Mouse (Mus musculus): ENCODE data around the gene Mapk1. TPM values are rescaled to one million over a fixed set of nuclear protein-coding genes. Genes with fewer than 3 reads are reported as not detected.
A peak's percentile ranks its signal among the peaks of the same experiment; 100 is the strongest.

Mapk1 gene
- total and polyA plus RNA-seq, 2 experiments = 50.1 to 81.4 TPM

DNA sequence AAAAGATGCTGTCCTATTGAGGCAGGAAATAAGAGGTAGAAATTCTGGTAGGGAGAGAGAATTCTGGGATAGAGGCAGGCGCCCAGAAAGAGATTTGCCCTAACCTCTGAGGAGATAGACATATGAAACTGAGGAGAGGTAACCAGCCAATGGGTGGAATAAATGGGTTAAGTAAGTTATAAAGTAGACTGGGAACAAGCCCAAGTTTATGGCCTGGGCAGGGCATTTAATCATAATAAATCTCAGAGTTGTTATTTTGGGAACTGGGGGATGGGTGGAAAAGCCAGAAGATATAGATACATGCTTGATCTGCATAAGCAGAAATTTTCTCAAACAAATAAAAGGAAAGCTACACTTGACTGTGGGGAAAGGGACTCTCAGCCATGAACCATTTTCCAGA lies 79.2 kb downstream of the Mapk1 start:
- Histone ChIP-seq H3K4me3 (ENCODE audit: insufficient read depth, low read depth, low read length) (no peak overlapping the region), H3K79me2 (ENCODE audit: control insufficient read depth, insufficient read depth, low read length) (no peaks in the 10 kb centered on the region), H3K36me3 (ENCODE audit: control insufficient read depth, insufficient read depth, low read length) (no peaks in the 10 kb centered on the region), H3K4me1 (ENCODE audit: control insufficient read depth, insufficient read depth, low read length) (no peaks in the 10 kb centered on the region), H3K27ac (replicated peaks; ENCODE audit: insufficient read depth, low read depth, low read length) (no peak overlapping the region), H3K27me3 (ENCODE audit: control insufficient read depth, insufficient read depth, low read length) (no peaks in the 10 kb centered on the region), H3K9ac (ENCODE audit: low read depth, low read length) (no peak overlapping the region)
- TF ChIP-seq POLR2A (IDR thresholded peaks at IDR 0.05; ENCODE audit: extremely low read depth, insufficient read depth, low read length) = no peak
- no peak for TF ChIP-seq CTCF (IDR thresholded peaks at IDR 0.05; ENCODE audit: low read depth, low read length)
- no peak for DNase-seq (ENCODE audit: extremely low read depth, low read depth, low spot score)
- 76% methylated on average over 1 of the region's 1 CpGs for WGBS

DNA sequence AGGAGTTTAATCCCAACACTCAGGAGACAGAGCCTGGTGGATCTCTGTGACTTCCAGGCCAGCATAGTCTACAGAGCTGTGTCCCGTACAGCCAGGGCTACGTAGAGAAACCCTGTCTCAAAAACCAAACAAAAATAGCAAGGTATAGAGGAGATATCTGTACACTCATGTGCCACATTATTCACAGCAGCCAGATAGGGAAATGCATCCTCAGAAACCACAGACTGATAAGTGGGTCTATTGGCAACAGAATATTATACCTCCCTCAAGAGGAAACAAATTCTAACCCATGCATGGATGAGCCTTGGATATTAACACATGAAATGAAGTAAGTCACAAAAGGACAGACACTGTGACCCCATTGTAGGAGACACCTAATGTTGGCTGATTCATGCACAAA lies 84.4 kb downstream of the Mapk1 start:
- no peak overlapping the region for H3K4me3 ChIP-seq (ENCODE audit: insufficient read depth, low read depth, low read length)
- H3K9ac ChIP-seq (ENCODE audit: low read depth, low read length) = no peak overlapping the region
- H3K79me2 ChIP-seq (ENCODE audit: control insufficient read depth, insufficient read depth, low read length) = no peaks in the 10 kb centered on the region
- H3K36me3 ChIP-seq (ENCODE audit: control insufficient read depth, insufficient read depth, low read length) = no peaks in the 10 kb centered on the region
- WGBS = 84% methylated on average over 2 of the region's 2 CpGs
- no peak overlapping the region for H3K27ac ChIP-seq (replicated peaks; ENCODE audit: insufficient read depth, low read depth, low read length)
- TF ChIP-seq POLR2A (IDR thresholded peaks at IDR 0.05; ENCODE audit: extremely low read depth, insufficient read depth, low read length) (no peak), CTCF (IDR thresholded peaks at IDR 0.05; ENCODE audit: low read depth, low read length) (no peak)
- H3K4me1 ChIP-seq (ENCODE audit: control insufficient read depth, insufficient read depth, low read length) = no peaks in the 10 kb centered on the region
- DNase-seq (ENCODE audit: extremely low read depth, low read depth, low spot score) = peak; percentile 24
- no peaks in the 10 kb centered on the region for H3K27me3 ChIP-seq (ENCODE audit: control insufficient read depth, insufficient read depth, low read length)

- no peaks in the 10 kb centered on the region for H3K79me2 ChIP-seq (ENCODE audit: control insufficient read depth, insufficient read depth, low read length)
- TF ChIP-seq POLR2A (IDR thresholded peaks at IDR 0.05; ENCODE audit: extremely low read depth, insufficient read depth, low read length) (0 out of 2 replicates have a peak, but pooled peaks have one; percentile 46), CTCF (IDR thresholded peaks at IDR 0.05; ENCODE audit: low read depth, low read length) (no peak)
- H3K4me1 ChIP-seq (ENCODE audit: control insufficient read depth, insufficient read depth, low read length) = no peaks in the 10 kb centered on the region
- H3K36me3 ChIP-seq (ENCODE audit: control insufficient read depth, insufficient read depth, low read length) = no peaks in the 10 kb centered on the region
- H3K27me3 ChIP-seq (ENCODE audit: control insufficient read depth, insufficient read depth, low read length) = no peaks in the 10 kb centered on the region
- H3K9ac ChIP-seq (ENCODE audit: low read depth, low read length) = peak within 1 kb of the TSS; percentile 75
- under 1% methylated on average over 75 of the region's 76 CpGs for WGBS
- peak within 1 kb of the TSS; percentile 83 for H3K4me3 ChIP-seq (ENCODE audit: insufficient read depth, low read depth, low read length)
- no peak within 1 kb of the TSS for H3K27ac ChIP-seq (replicated peaks; ENCODE audit: insufficient read depth, low read depth, low read length)
- peak; percentile 48 for DNase-seq (ENCODE audit: extremely low read depth, low read depth, low spot score)
Measured at GRCm38 (mm10) chr16:17069511-17070443, 86.6 kb downstream of the Mapk1 start, which contains the start of gene Ypel1. Gene Ypel1 (plus strand): TSS chr16:17069696.

DNA sequence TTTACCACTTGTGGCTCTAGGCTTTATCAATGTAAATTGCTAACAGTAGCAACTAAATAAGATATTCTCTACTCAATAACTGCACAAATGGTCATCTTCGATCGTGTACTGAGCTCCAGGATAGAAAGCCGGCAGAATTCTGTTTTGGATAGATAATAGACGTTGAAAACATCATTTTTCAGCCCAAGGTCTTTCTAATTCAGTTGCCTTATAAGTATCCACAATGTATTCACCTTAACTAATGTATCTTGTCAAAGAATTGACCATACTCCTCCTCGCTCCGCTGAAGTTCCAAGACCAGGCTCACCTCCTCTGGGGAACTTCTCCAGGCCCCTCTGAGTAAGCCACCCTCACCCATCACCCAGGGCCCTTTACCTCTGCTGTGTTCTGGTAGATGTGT lies 87.5 kb downstream of the Mapk1 start:
- TF ChIP-seq POLR2A (IDR thresholded peaks at IDR 0.05; ENCODE audit: extremely low read depth, insufficient read depth, low read length) (no peak), CTCF (IDR thresholded peaks at IDR 0.05; ENCODE audit: low read depth, low read length) (no peak)
- no peaks in the 10 kb centered on the region for H3K36me3 ChIP-seq (ENCODE audit: control insufficient read depth, insufficient read depth, low read length)
- WGBS = 51% methylated on average over 6 of the region's 6 CpGs
- H3K9ac ChIP-seq (ENCODE audit: low read depth, low read length) = no peak overlapping the region
- no peaks in the 10 kb centered on the region for H3K27me3 ChIP-seq (ENCODE audit: control insufficient read depth, insufficient read depth, low read length)
- no peaks in the 10 kb centered on the region for H3K4me1 ChIP-seq (ENCODE audit: control insufficient read depth, insufficient read depth, low read length)
- no peak overlapping the region; the same call in 1 of the 2 replicates for H3K4me3 ChIP-seq (ENCODE audit: insufficient read depth, low read depth, low read length)
- no peak for DNase-seq (ENCODE audit: extremely low read depth, low read depth, low spot score)
- no peak overlapping the region for H3K27ac ChIP-seq (replicated peaks; ENCODE audit: insufficient read depth, low read depth, low read length)
- H3K79me2 ChIP-seq (ENCODE audit: control insufficient read depth, insufficient read depth, low read length) = no peaks in the 10 kb centered on the region

DNA sequence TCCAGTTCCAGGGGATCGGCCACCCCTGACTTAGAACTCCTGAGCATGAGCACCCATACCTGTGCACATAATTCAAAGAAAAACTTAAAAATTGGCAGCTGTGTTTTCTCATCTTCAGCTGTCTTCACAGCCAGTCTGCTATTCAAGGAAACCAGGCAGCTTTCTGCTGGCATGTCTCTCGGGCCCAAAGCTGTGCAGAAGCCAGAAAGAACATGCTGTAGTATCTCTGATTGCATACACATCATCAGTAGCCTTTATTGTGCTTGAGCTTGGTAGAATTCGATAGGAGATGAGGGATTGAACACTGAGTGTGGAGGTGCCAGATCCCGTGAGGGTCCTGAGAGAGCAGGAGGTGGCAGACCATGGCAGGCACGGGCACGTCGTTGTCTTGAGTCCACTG lies 89.8 kb downstream of the Mapk1 start:
- Histone ChIP-seq H3K9ac (ENCODE audit: low read depth, low read length) (no peak overlapping the region), H3K27me3 (ENCODE audit: control insufficient read depth, insufficient read depth, low read length) (no peaks in the 10 kb centered on the region), H3K4me3 (ENCODE audit: insufficient read depth, low read depth, low read length) (no peak overlapping the region), H3K4me1 (ENCODE audit: control insufficient read depth, insufficient read depth, low read length) (no peaks in the 10 kb centered on the region), H3K36me3 (ENCODE audit: control insufficient read depth, insufficient read depth, low read length) (no peaks in the 10 kb centered on the region), H3K79me2 (ENCODE audit: control insufficient read depth, insufficient read depth, low read length) (no peaks in the 10 kb centered on the region), H3K27ac (replicated peaks; ENCODE audit: insufficient read depth, low read depth, low read length) (no peak overlapping the region)
- no peak for DNase-seq (ENCODE audit: extremely low read depth, low read depth, low spot score)
- 93% methylated on average over 7 of the region's 7 CpGs for WGBS
- TF ChIP-seq CTCF (IDR thresholded peaks at IDR 0.05; ENCODE audit: low read depth, low read length) (no peak), POLR2A (IDR thresholded peaks at IDR 0.05; ENCODE audit: extremely low read depth, insufficient read depth, low read length) (no peak)

GRCm38 (mm10) chr16:17076301-17076700 lies 93.1 kb downstream of the Mapk1 start:
- H3K4me3 ChIP-seq (ENCODE audit: insufficient read depth, low read depth, low read length) = no peak overlapping the region
- no peaks in the 10 kb centered on the region for H3K4me1 ChIP-seq (ENCODE audit: control insufficient read depth, insufficient read depth, low read length)
- H3K27ac ChIP-seq (replicated peaks; ENCODE audit: insufficient read depth, low read depth, low read length) = no peak overlapping the region
- no peaks in the 10 kb centered on the region for H3K79me2 ChIP-seq (ENCODE audit: control insufficient read depth, insufficient read depth, low read length)
- no peak for DNase-seq (ENCODE audit: extremely low read depth, low read depth, low spot score)
- WGBS = 96% methylated on average over 2 of the region's 2 CpGs
- H3K36me3 ChIP-seq (ENCODE audit: control insufficient read depth, insufficient read depth, low read length) = no peaks in the 10 kb centered on the region
- TF ChIP-seq CTCF (IDR thresholded peaks at IDR 0.05; ENCODE audit: low read depth, low read length) (no peak), POLR2A (IDR thresholded peaks at IDR 0.05; ENCODE audit: extremely low read depth, insufficient read depth, low read length) (no peak)
- no peak overlapping the region for H3K9ac ChIP-seq (ENCODE audit: low read depth, low read length)
- H3K27me3 ChIP-seq (ENCODE audit: control insufficient read depth, insufficient read depth, low read length) = no peaks in the 10 kb centered on the region

Measured in liver, adult 2 months (tissue).